Mouse (Mus musculus) spleen, adult 12 weeks (tissue): ENCODE results near the gene Dock4.
"Not testable (repeated sequence)": the region's sequence is repeated elsewhere in the genome, so short reads cannot be mapped to it uniquely, and the experiment has no call there.

Experiments used
- DNase-seq: peaks from one replicate; pipeline ENCODE4 v3.0.0; 2022; ENCODE audit warnings: low spot score

Gene Dock4

GRCm38 (mm10) chr12:40825935-40826460 is 380.2 kb downstream of the Dock4 start:
- no peak for DNase-seq

- DNase-seq = no peak
These were observed 380.7 kb downstream of the Dock4 start for GRCm38 (mm10) chr12:40826491-40826890.

- DNase-seq = no peak
These were observed 382.3 kb downstream of the Dock4 start for GRCm38 (mm10) chr12:40828025-40828424.

GRCm38 (mm10) chr12:40829269-40829668 is 383.5 kb downstream of the Dock4 start:
- no peak for DNase-seq

GRCm38 (mm10) chr12:40832157-40832556 is 386.4 kb downstream of the Dock4 start:
- DNase-seq = no peak

- no peak for DNase-seq
These were observed 391.2 kb downstream of the Dock4 start for GRCm38 (mm10) chr12:40836924-40837323.

- peak; percentile 53 for DNase-seq
These were observed 392.0 kb downstream of the Dock4 start for GRCm38 (mm10) chr12:40837597-40838337.

GRCm38 (mm10) chr12:40838338-40838695 is 392.6 kb downstream of the Dock4 start:
- no peak for DNase-seq

- no peak for DNase-seq
These were observed 393.2 kb downstream of the Dock4 start for GRCm38 (mm10) chr12:40838940-40839339.

GRCm38 (mm10) chr12:40839817-40840216 is 394.1 kb downstream of the Dock4 start:
- DNase-seq = no peak

- DNase-seq = no peak
These were observed 396.7 kb downstream of the Dock4 start for GRCm38 (mm10) chr12:40842251-40842988.

GRCm38 (mm10) chr12:40842991-40843390 is 397.2 kb downstream of the Dock4 start:
- no peak for DNase-seq

- no peak for DNase-seq
These were observed 397.8 kb downstream of the Dock4 start for GRCm38 (mm10) chr12:40843474-40844080.

GRCm38 (mm10) chr12:40844324-40844723 is 398.6 kb downstream of the Dock4 start:
- no peak for DNase-seq

- DNase-seq = no peak
These were observed 409.1 kb downstream of the Dock4 start for GRCm38 (mm10) chr12:40854705-40855367.

GRCm38 (mm10) chr12:40857466-40857865 is 411.7 kb downstream of the Dock4 start:
- no peak for DNase-seq

- DNase-seq = not testable (repeated sequence)
These were observed 413.0 kb downstream of the Dock4 start for GRCm38 (mm10) chr12:40858763-40859162.

- no peak for DNase-seq
These were observed 424.6 kb downstream of the Dock4 start for GRCm38 (mm10) chr12:40870387-40870786.

- DNase-seq = no peak
These were observed 427.0 kb downstream of the Dock4 start for GRCm38 (mm10) chr12:40872716-40873115.

- not testable (repeated sequence) for DNase-seq
These were observed 427.5 kb downstream of the Dock4 start for GRCm38 (mm10) chr12:40873267-40873666.

- no peak for DNase-seq
These were observed 439.2 kb downstream of the Dock4 start for GRCm38 (mm10) chr12:40884976-40885375.

- DNase-seq = no peak
These were observed 439.6 kb downstream of the Dock4 start for GRCm38 (mm10) chr12:40885377-40885776.
